Mouse (Mus musculus): ENCODE results near the gene Igfbp6. TPM values are rescaled to one million over a fixed set of nuclear protein-coding genes. Genes with fewer than 3 reads are reported as not detected.

The Igfbp6 gene
- 25.5 and 27.3 TPM in 2 replicates for polyA plus RNA-seq (2012; rRNA removed)

- Histone ChIP-seq H3K36me3 (ENCODE audit: control insufficient read depth, insufficient read depth, low read length) (no peaks in the 10 kb centered on the region), H3K27me3 (ENCODE audit: control insufficient read depth, insufficient read depth, low read length) (no peaks in the 10 kb centered on the region; the same call in none of the 2 replicates), H3K4me1 (ENCODE audit: control insufficient read depth, insufficient read depth, low read length) (peaks cover 10% of the 10 kb centered on the region), H3K4me3 (ENCODE audit: control insufficient read depth, low read depth, low read length) (peak within 1 kb of the TSS; percentile 49), H3K27ac (ENCODE audit: control insufficient read depth, insufficient read depth, low read depth, low read length) (peak within 1 kb of the TSS; percentile 74)
- TF ChIP-seq CTCF (IDR thresholded peaks at IDR 0.05; ENCODE audit: control insufficient read depth, insufficient read depth, insufficient replicate concordance, low read depth, low read length) = no peak
- TF ChIP-seq POLR2A (IDR thresholded peaks at IDR 0.05; ENCODE audit: control insufficient read depth, low read depth, low read length) = no peak
Observed at GRCm38 (mm10) chr15:102144274-102144711, at the start of gene Igfbp6. Gene Igfbp6 (plus strand): TSS chr15:102144362.

- no peak overlapping the region for H3K27ac ChIP-seq (ENCODE audit: control insufficient read depth, insufficient read depth, low read depth, low read length)
- no peak overlapping the region for H3K4me3 ChIP-seq (ENCODE audit: control insufficient read depth, low read depth, low read length)
- H3K36me3 ChIP-seq (ENCODE audit: control insufficient read depth, insufficient read depth, low read length) = peaks cover 5% of the 10 kb centered on the region
- no peaks in the 10 kb centered on the region for H3K27me3 ChIP-seq (ENCODE audit: control insufficient read depth, insufficient read depth, low read length)
- TF ChIP-seq POLR2A (IDR thresholded peaks at IDR 0.05; ENCODE audit: control insufficient read depth, low read depth, low read length) (no peak), CTCF (IDR thresholded peaks at IDR 0.05; ENCODE audit: control insufficient read depth, insufficient read depth, insufficient replicate concordance, low read depth, low read length) (no peak)
- peaks cover 1% of the 10 kb centered on the region for H3K4me1 ChIP-seq (ENCODE audit: control insufficient read depth, insufficient read depth, low read length)
Observed at GRCm38 (mm10) chr15:102094988-102095387, 49.2 kb upstream of the Igfbp6 start.

GRCm38 (mm10) chr15:102097147-102097915 lies 46.8 kb upstream of the Igfbp6 start:
- Histone ChIP-seq H3K27me3 (ENCODE audit: control insufficient read depth, insufficient read depth, low read length) (no peaks in the 10 kb centered on the region), H3K4me1 (ENCODE audit: control insufficient read depth, insufficient read depth, low read length) (peaks cover 12% of the 10 kb centered on the region), H3K4me3 (ENCODE audit: control insufficient read depth, low read depth, low read length) (no peak overlapping the region), H3K27ac (ENCODE audit: control insufficient read depth, insufficient read depth, low read depth, low read length) (no peak overlapping the region), H3K36me3 (ENCODE audit: control insufficient read depth, insufficient read depth, low read length) (peaks cover 5% of the 10 kb centered on the region)
- no peak for TF ChIP-seq POLR2A (IDR thresholded peaks at IDR 0.05; ENCODE audit: control insufficient read depth, low read depth, low read length)
- no peak for TF ChIP-seq CTCF (IDR thresholded peaks at IDR 0.05; ENCODE audit: control insufficient read depth, insufficient read depth, insufficient replicate concordance, low read depth, low read length)

- Histone ChIP-seq H3K27me3 (ENCODE audit: control insufficient read depth, insufficient read depth, low read length) (no peaks in the 10 kb centered on the region), H3K36me3 (ENCODE audit: control insufficient read depth, insufficient read depth, low read length) (peaks cover 5% of the 10 kb centered on the region), H3K4me3 (ENCODE audit: control insufficient read depth, low read depth, low read length) (no peak overlapping the region), H3K27ac (ENCODE audit: control insufficient read depth, insufficient read depth, low read depth, low read length) (no peak overlapping the region), H3K4me1 (ENCODE audit: control insufficient read depth, insufficient read depth, low read length) (peaks cover 12% of the 10 kb centered on the region)
- TF ChIP-seq POLR2A (IDR thresholded peaks at IDR 0.05; ENCODE audit: control insufficient read depth, low read depth, low read length) (no peak), CTCF (IDR thresholded peaks at IDR 0.05; ENCODE audit: control insufficient read depth, insufficient read depth, insufficient replicate concordance, low read depth, low read length) (no peak)
Observed at GRCm38 (mm10) chr15:102097991-102098555, 46.1 kb upstream of the Igfbp6 start.

- peaks cover 12% of the 10 kb centered on the region for H3K4me1 ChIP-seq (ENCODE audit: control insufficient read depth, insufficient read depth, low read length)
- H3K27ac ChIP-seq (ENCODE audit: control insufficient read depth, insufficient read depth, low read depth, low read length) = no peak overlapping the region
- no peak for TF ChIP-seq CTCF (IDR thresholded peaks at IDR 0.05; ENCODE audit: control insufficient read depth, insufficient read depth, insufficient replicate concordance, low read depth, low read length)
- no peak for TF ChIP-seq POLR2A (IDR thresholded peaks at IDR 0.05; ENCODE audit: control insufficient read depth, low read depth, low read length)
- no peaks in the 10 kb centered on the region for H3K27me3 ChIP-seq (ENCODE audit: control insufficient read depth, insufficient read depth, low read length)
- H3K36me3 ChIP-seq (ENCODE audit: control insufficient read depth, insufficient read depth, low read length) = peaks cover 2% of the 10 kb centered on the region; the same call in 1 of the 2 replicates
- no peak overlapping the region for H3K4me3 ChIP-seq (ENCODE audit: control insufficient read depth, low read depth, low read length)
Observed at GRCm38 (mm10) chr15:102099260-102099659, 44.9 kb upstream of the Igfbp6 start.

GRCm38 (mm10) chr15:102099771-102100160 lies 44.4 kb upstream of the Igfbp6 start:
- no peak overlapping the region for H3K27ac ChIP-seq (ENCODE audit: control insufficient read depth, insufficient read depth, low read depth, low read length)
- peaks cover 2% of the 10 kb centered on the region; the same call in 1 of the 2 replicates for H3K36me3 ChIP-seq (ENCODE audit: control insufficient read depth, insufficient read depth, low read length)
- TF ChIP-seq POLR2A (IDR thresholded peaks at IDR 0.05; ENCODE audit: control insufficient read depth, low read depth, low read length) (no peak), CTCF (IDR thresholded peaks at IDR 0.05; ENCODE audit: control insufficient read depth, insufficient read depth, insufficient replicate concordance, low read depth, low read length) (no peak)
- peak overlapping the region; percentile 65 for H3K4me3 ChIP-seq (ENCODE audit: control insufficient read depth, low read depth, low read length)
- peaks cover 12% of the 10 kb centered on the region for H3K4me1 ChIP-seq (ENCODE audit: control insufficient read depth, insufficient read depth, low read length)
- no peaks in the 10 kb centered on the region for H3K27me3 ChIP-seq (ENCODE audit: control insufficient read depth, insufficient read depth, low read length)

GRCm38 (mm10) chr15:102100161-102100981 lies 43.8 kb upstream of the Igfbp6 start, which contains the start of gene Tns2:
Gene Tns2 (plus strand): TSS chr15:102100413.
- Histone ChIP-seq H3K36me3 (ENCODE audit: control insufficient read depth, insufficient read depth, low read length) (no peaks in the 10 kb centered on the region), H3K27ac (ENCODE audit: control insufficient read depth, insufficient read depth, low read depth, low read length) (peak within 1 kb of the TSS; percentile 62), H3K27me3 (ENCODE audit: control insufficient read depth, insufficient read depth, low read length) (no peaks in the 10 kb centered on the region), H3K4me1 (ENCODE audit: control insufficient read depth, insufficient read depth, low read length) (peaks cover 12% of the 10 kb centered on the region), H3K4me3 (ENCODE audit: control insufficient read depth, low read depth, low read length) (peak within 1 kb of the TSS; percentile 65)
- TF ChIP-seq CTCF (IDR thresholded peaks at IDR 0.05; ENCODE audit: control insufficient read depth, insufficient read depth, insufficient replicate concordance, low read depth, low read length) (no peak), POLR2A (IDR thresholded peaks at IDR 0.05; ENCODE audit: control insufficient read depth, low read depth, low read length) (no peak)
